Mouse (Mus musculus): ENCODE data around the gene Itga2b.

Gene Itga2b

GRCm38 (mm10) chr11:102469648-102470357, at the start of gene Itga2b:
Itga2b (minus strand) TSS chr11:102470122.
- DNase-seq = no peak

GRCm38 (mm10) chr11:102514793-102515424, 45.0 kb upstream of the Itga2b start:
- no peak for DNase-seq

- no peak for DNase-seq
Measured at GRCm38 (mm10) chr11:102510226-102510625, 40.3 kb upstream of the Itga2b start.

GRCm38 (mm10) chr11:102496732-102497131, 26.8 kb upstream of the Itga2b start:
- DNase-seq = no peak

- DNase-seq = no peak
Measured at GRCm38 (mm10) chr11:102496206-102496605, 26.3 kb upstream of the Itga2b start.

GRCm38 (mm10) chr11:102495742-102496141, 25.8 kb upstream of the Itga2b start:
- no peak for DNase-seq

GRCm38 (mm10) chr11:102495114-102495513, 25.2 kb upstream of the Itga2b start:
- DNase-seq = no peak

GRCm38 (mm10) chr11:102494063-102494650, 24.2 kb upstream of the Itga2b start:
- no peak for DNase-seq

GRCm38 (mm10) chr11:102493241-102493640, 23.3 kb upstream of the Itga2b start:
- no peak for DNase-seq

GRCm38 (mm10) chr11:102487901-102488300, 18.0 kb upstream of the Itga2b start:
- DNase-seq = no peak

GRCm38 (mm10) chr11:102486733-102487386, 16.9 kb upstream of the Itga2b start:
- peak; percentile 45 to 46 for DNase-seq

- DNase-seq = no peak
Measured at GRCm38 (mm10) chr11:102481779-102482178, 11.9 kb upstream of the Itga2b start.

GRCm38 (mm10) chr11:102480897-102481296, 11.0 kb upstream of the Itga2b start:
- DNase-seq = no peak

- DNase-seq = no peak
Measured at GRCm38 (mm10) chr11:102480111-102480510, 10.2 kb upstream of the Itga2b start.

GRCm38 (mm10) chr11:102479581-102479980, 9.7 kb upstream of the Itga2b start:
- no peak for DNase-seq

- DNase-seq = no peak
Measured at GRCm38 (mm10) chr11:102478671-102479070, 8.7 kb upstream of the Itga2b start.

- no peak for DNase-seq
Measured at GRCm38 (mm10) chr11:102475027-102475426, 5.1 kb upstream of the Itga2b start.

GRCm38 (mm10) chr11:102467041-102467631, 2.8 kb downstream of the Itga2b start:
- peak; percentile 98 for DNase-seq

GRCm38 (mm10) chr11:102465713-102466436, 4.0 kb downstream of the Itga2b start:
- DNase-seq = no peak

- DNase-seq = no peak
Measured at GRCm38 (mm10) chr11:102464901-102465300, 5.0 kb downstream of the Itga2b start.

- no peak for DNase-seq
Measured at GRCm38 (mm10) chr11:102461764-102462163, 8.2 kb downstream of the Itga2b start.

- DNase-seq = no peak
Measured at GRCm38 (mm10) chr11:102460541-102460940, 9.4 kb downstream of the Itga2b start.

Measured in B cell, adult 2 months (primary cell).